Mouse (Mus musculus): Measurements from ENCODE around the gene Recql5. TPM values are rescaled to one million over a fixed set of nuclear protein-coding genes. Genes with fewer than 3 reads are reported as not detected.
A peak's percentile ranks its signal among the peaks of the same experiment; 100 is the strongest.

Recql5 gene
- polyA plus RNA-seq, 1 experiment from 2014 or later, result 8.1 TPM

DNA sequence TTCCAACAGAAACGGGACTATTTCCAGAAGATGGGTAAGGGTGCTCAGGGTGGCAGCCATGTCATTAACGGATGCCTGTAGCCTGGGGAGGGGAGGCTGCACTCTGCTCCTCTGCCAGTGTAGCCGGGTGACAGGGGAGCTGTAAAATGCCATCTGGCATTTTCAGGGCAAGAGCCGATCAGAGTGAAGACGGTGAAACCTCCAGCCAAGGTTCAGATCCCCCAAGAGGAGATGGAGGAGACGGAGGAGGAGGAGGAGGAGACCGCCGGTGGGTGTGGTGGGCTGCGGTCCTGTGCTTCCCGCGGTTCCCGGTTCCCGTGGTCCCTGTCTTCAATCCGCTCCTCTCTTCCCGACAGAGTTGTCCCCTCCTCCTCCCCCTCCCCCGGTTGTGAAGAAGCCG lies 50.0 kb downstream of the Recql5 start:
- no peak overlapping the region for H3K4me3 ChIP-seq (replicated peaks)
- H3K27ac ChIP-seq (replicated peaks), result no peak overlapping the region
- H3K9me3 ChIP-seq (replicated peaks), result no peaks in the 10 kb centered on the region
- H3K36me3 ChIP-seq (replicated peaks), result no peaks in the 10 kb centered on the region
- H3K27me3 ChIP-seq, result peaks cover 25% of the 10 kb centered on the region
- H3K4me2 ChIP-seq, result no peak overlapping the region
- ATAC-seq (ENCODE audit: insufficient read depth), result no peak
- no peak overlapping the region for H3K9ac ChIP-seq
- 36% methylated on average over 17 of the region's 17 CpGs for WGBS (ENCODE audit: insufficient replicate concordance)
- no peaks in the 10 kb centered on the region for H3K4me1 ChIP-seq (replicated peaks)

DNA sequence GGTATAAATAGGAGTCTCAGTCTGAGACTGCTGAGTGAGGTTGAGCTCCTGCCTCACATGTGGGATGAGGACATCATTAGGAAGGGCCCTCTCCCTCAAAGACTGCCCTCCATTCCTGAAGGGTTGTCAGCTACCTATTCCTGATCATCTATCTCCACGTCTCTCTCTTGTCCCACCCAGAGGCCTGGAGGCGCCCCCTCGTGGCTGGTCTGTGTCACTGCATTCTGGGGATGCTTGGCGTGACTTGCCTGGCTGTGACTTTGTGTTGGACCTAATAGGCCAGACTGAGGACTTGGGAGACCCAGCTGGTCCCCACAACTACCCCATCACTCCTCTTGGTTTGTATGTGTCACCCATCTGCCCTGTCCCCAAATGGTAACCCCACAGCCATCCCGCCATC lies 52.3 kb downstream of the Recql5 start:
- ATAC-seq (ENCODE audit: insufficient read depth), result no peak
- Histone ChIP-seq H3K4me2 (no peak overlapping the region), H3K36me3 (replicated peaks) (no peaks in the 10 kb centered on the region), H3K4me1 (replicated peaks) (peaks cover 12% of the 10 kb centered on the region), H3K9me3 (replicated peaks) (no peaks in the 10 kb centered on the region), H3K27ac (replicated peaks) (no peak overlapping the region), H3K9ac (no peak overlapping the region), H3K27me3 (peaks cover 25% of the 10 kb centered on the region), H3K4me3 (replicated peaks) (no peak overlapping the region)
- WGBS (ENCODE audit: insufficient replicate concordance), result 22% methylated on average over 5 of the region's 5 CpGs

DNA sequence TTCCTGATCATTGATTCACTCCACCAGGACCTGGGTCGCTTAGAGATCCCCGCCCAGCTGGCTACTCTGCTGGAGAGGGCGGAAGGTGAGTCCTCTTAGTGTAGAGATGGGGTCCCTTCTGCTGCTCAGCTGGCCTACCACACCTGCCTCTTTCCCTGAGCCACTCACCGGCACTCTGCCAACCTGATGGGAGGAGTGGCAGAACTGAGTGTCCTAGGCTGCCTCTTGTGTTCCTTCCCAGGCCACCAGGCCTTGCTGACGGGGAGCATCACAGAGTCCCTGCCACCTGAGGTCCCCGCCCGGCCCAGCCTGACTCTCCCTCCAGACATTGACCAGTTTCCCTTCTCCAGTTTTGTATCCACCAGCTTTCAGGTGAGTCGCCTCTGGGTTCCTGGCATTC lies 55.2 kb downstream of the Recql5 start:
- Histone ChIP-seq H3K9me3 (replicated peaks) (no peaks in the 10 kb centered on the region), H3K4me3 (replicated peaks) (no peak overlapping the region), H3K4me2 (no peak overlapping the region), H3K4me1 (replicated peaks) (peaks cover 12% of the 10 kb centered on the region), H3K36me3 (replicated peaks) (no peaks in the 10 kb centered on the region), H3K27ac (replicated peaks) (no peak overlapping the region), H3K9ac (no peak overlapping the region), H3K27me3 (peaks cover 11% of the 10 kb centered on the region)
- 72% methylated on average over 8 of the region's 8 CpGs for WGBS (ENCODE audit: insufficient replicate concordance)
- no peak for ATAC-seq (ENCODE audit: insufficient read depth)

DNA sequence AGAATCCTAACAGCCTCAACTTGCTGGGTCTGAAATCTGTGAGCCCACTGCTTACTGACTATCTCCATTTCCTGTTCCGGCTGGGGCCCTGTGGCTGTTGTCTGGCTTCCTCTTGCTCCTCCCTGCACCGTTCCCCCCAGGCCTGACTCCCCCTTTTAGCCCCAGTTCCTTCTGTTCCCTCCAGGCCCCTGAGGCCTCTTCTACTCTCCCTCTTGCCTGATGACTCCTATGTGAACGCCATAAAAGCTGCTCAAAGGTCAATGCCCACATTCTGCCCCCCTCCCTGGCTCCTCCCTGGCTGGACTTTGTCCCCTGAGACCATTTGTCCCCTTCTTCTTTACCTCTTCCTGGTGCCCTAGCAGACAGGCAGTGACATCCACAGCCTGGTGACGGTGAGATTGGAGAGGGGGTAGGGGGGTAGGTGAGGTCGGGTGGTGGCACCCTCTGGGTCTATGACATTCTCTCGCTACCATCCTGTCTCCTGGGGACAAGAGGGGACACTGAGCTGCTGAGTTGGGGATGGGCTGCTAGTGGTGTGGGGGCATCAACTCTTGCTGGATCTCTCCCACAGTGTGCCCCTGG lies 56.0 kb downstream of the Recql5 start:
- WGBS (ENCODE audit: insufficient replicate concordance), result 27% methylated on average over 6 of the region's 6 CpGs
- peaks cover 16% of the 10 kb centered on the region for H3K4me1 ChIP-seq (replicated peaks)
- H3K27ac ChIP-seq (replicated peaks), result no peak overlapping the region
- no peak overlapping the region for H3K9ac ChIP-seq
- H3K36me3 ChIP-seq (replicated peaks), result no peaks in the 10 kb centered on the region
- H3K9me3 ChIP-seq (replicated peaks), result no peaks in the 10 kb centered on the region
- no peak overlapping the region for H3K4me3 ChIP-seq (replicated peaks)
- H3K4me2 ChIP-seq, result no peak overlapping the region
- no peak for ATAC-seq (ENCODE audit: insufficient read depth)
- peaks cover 5% of the 10 kb centered on the region; the same call in 1 of the 2 replicates for H3K27me3 ChIP-seq

DNA sequence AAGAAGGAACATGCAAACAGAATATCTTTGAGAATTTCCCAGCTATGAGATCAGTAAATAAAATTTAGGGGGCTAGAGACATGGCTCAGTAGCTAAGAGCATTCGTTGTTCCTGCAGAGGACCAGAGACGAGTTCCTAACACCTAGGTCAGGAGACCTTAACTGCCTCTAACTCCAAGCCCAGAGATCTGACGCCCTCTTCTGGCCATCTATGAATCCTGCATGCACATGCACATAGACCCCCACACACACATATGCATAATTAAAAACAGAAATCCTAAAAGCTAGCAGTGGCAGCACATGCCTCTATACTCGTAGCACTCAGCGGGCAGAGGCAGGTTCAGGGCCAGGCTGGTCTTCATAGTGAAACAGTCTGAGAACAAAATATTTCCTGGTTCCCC lies 56.8 kb downstream of the Recql5 start:
- no peaks in the 10 kb centered on the region for H3K9me3 ChIP-seq (replicated peaks)
- WGBS (ENCODE audit: insufficient replicate concordance), result 67% methylated on average over 5 of the region's 5 CpGs
- no peak overlapping the region for H3K9ac ChIP-seq
- no peak overlapping the region for H3K4me2 ChIP-seq
- H3K27ac ChIP-seq (replicated peaks), result no peak overlapping the region
- no peak overlapping the region for H3K4me3 ChIP-seq (replicated peaks)
- no peaks in the 10 kb centered on the region for H3K27me3 ChIP-seq
- H3K4me1 ChIP-seq (replicated peaks), result peaks cover 22% of the 10 kb centered on the region
- no peaks in the 10 kb centered on the region for H3K36me3 ChIP-seq (replicated peaks)
- ATAC-seq (ENCODE audit: insufficient read depth), result no peak

DNA sequence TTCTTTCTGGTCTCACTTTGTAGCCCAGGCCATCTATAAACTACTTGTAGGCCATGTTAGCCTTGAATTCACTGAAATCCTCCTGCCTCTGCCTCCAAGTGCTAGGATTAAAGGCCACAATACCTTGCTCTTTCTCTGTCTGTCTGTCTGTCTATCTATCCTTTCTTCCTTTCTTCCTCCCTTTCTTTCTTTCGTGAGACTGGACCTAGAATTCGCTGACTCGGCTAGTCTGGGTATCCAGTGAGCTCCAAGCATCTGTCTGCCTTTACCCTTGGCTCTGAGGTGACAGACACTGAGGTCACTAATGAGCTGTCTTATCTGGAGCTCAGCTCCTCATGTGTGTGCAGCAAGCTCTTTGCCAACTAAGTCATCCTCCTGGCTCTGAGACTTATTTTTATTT lies 57.3 kb downstream of the Recql5 start:
- H3K9me3 ChIP-seq (replicated peaks), result no peaks in the 10 kb centered on the region
- H3K4me2 ChIP-seq, result no peak overlapping the region
- H3K4me3 ChIP-seq (replicated peaks), result no peak overlapping the region
- ATAC-seq (ENCODE audit: insufficient read depth), result no peak
- WGBS (ENCODE audit: insufficient replicate concordance), result 78% methylated on average over 3 of the region's 3 CpGs
- H3K27ac ChIP-seq (replicated peaks), result no peak overlapping the region
- no peaks in the 10 kb centered on the region for H3K36me3 ChIP-seq (replicated peaks)
- no peak overlapping the region for H3K9ac ChIP-seq
- no peaks in the 10 kb centered on the region for H3K27me3 ChIP-seq
- peaks cover 22% of the 10 kb centered on the region for H3K4me1 ChIP-seq (replicated peaks)

DNA sequence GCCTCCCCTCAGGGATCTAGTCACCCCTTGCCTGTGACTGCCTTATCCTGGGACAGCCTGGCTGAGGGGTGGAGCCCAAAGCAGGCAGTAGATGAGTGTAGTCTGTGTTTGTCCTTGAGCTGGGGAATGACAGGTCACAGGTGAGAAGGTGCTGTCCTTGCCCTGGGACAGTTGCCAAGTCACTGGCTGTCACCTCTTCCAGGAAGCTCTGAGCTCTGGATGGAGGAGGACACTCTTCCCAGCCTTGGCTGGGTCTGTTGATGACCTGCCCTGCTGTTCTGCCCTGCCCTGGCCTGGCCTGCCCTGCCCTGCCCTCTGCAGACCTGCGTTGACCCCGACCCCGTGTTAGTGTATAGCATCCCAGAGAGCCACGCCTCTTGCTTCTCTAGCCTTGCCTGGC lies 60.8 kb downstream of the Recql5 start:
- WGBS (ENCODE audit: insufficient replicate concordance), result 47% methylated on average over 4 of the region's 4 CpGs
- peak; percentile 53 for ATAC-seq (ENCODE audit: insufficient read depth)

DNA sequence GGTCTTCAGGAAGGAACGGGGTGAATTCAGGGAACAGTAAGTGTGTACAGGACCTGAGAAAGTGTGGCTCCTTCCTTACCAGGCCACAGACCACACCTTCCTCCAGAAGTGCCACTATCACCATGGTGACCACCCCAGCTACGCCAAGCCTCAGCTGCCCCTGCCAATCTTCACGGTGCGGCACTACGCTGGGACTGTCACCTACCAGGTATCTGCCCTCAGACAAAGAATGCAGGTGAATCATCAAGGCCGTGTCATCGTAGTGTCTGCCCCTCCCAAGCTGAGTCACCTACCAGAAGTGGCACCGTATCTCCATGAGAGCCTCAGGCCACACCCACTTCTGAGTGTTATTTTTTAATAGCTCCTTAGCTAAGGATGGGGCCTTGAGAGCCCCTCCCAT lies 63.9 kb downstream of the Recql5 start:
- ATAC-seq (ENCODE audit: insufficient read depth), result 0 out of 2 replicates have a peak, but pooled peaks have one; percentile 18
- H3K4me2 ChIP-seq, result peak overlapping the region; percentile 13; the same call in 1 of the 2 replicates
- H3K9me3 ChIP-seq (replicated peaks), result no peaks in the 10 kb centered on the region
- H3K4me1 ChIP-seq (replicated peaks), result peaks cover 23% of the 10 kb centered on the region
- WGBS (ENCODE audit: insufficient replicate concordance), result 28% methylated on average over 8 of the region's 8 CpGs
- H3K9ac ChIP-seq, result no peak overlapping the region
- no peak overlapping the region for H3K4me3 ChIP-seq (replicated peaks)
- H3K36me3 ChIP-seq (replicated peaks), result no peaks in the 10 kb centered on the region
- peaks cover 23% of the 10 kb centered on the region for H3K27me3 ChIP-seq
- 0 out of 2 replicates have a peak overlapping the region, but pooled peaks have one; percentile 9 for H3K27ac ChIP-seq (replicated peaks)

More for the DNA sequence above, 60.8 kb downstream of the Recql5 start:
- Histone ChIP-seq H3K4me3 (replicated peaks) (no peak overlapping the region), H3K36me3 (replicated peaks) (no peaks in the 10 kb centered on the region), H3K9ac (no peak overlapping the region), H3K4me2 (no peak overlapping the region), H3K27me3 (peaks cover 6% of the 10 kb centered on the region; the same call in 1 of the 2 replicates), H3K9me3 (replicated peaks) (no peaks in the 10 kb centered on the region), H3K4me1 (replicated peaks) (peaks cover 31% of the 10 kb centered on the region), H3K27ac (replicated peaks) (no peak overlapping the region)

DNA sequence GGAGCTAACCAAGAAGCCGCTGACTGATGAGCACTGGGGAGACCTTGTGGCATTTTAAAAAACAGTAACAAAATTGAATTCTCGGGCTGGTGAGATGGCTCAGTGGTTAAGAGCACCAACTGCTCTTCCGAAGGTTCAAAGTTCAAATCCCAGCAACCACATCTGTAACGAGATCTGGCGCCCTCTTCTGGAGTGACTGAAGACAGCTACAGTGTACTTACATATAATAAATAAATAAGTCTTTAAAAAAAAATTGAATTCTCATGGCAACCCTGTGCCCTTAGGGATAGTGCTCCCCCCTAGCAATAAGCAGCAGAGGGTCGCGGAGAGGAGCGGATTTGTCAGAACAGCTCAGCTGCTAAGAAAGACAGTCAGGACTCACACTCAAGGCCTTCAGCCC lies 69.4 kb downstream of the Recql5 start:
- peaks cover 68% of the 10 kb centered on the region for H3K27me3 ChIP-seq
- H3K27ac ChIP-seq (replicated peaks), result no peak overlapping the region
- H3K4me3 ChIP-seq (replicated peaks), result no peak overlapping the region
- WGBS (ENCODE audit: insufficient replicate concordance), result 65% methylated on average over 8 of the region's 8 CpGs
- H3K4me2 ChIP-seq, result no peak overlapping the region
- H3K36me3 ChIP-seq (replicated peaks), result no peaks in the 10 kb centered on the region
- no peak for ATAC-seq (ENCODE audit: insufficient read depth)
- no peaks in the 10 kb centered on the region for H3K9me3 ChIP-seq (replicated peaks)
- peaks cover 12% of the 10 kb centered on the region for H3K4me1 ChIP-seq (replicated peaks)
- H3K9ac ChIP-seq, result no peak overlapping the region

DNA sequence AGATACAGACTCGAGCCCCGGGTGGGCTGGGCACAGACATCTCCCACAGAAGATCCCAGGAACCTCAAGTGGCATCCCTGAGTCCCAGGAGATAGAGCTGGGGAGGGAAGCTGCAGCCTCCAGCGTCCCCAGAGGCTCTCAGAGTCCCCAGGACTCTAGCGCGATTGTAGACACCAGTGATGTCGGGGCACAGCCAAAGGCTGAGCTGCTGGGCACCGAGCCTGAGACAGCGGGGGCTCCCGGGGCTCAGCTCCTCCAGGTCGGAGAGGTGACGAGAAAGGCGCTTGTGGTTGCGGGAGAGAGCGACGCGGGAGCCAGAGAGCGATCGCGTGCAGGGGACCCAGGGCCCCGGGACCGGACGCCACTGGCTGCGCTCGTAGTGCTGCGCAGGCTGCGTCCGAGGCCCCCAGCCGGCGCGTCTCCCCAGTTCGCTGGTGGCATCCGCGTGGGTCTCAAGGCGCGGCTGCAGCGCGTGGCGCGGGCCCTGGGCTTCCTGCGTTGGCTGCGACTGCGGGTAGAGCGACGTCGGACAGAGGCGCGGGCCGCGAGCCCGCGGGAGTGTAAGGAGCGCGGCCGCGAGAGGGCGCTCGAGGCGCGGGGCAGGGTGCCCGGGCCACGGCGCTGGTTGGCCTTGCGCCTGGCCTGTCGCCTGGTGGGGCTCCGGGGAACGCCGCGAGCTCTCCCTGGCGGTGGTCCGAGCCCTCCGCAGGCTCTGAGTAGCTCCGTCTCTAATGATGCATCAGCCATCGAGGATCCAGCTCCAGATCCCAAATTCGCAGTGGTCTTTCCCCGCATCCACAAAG lies 73.9 kb downstream of the Recql5 start:
- peak; percentile 75 for ATAC-seq (ENCODE audit: insufficient read depth)
- Histone ChIP-seq H3K4me3 (replicated peaks) (peak overlapping the region; percentile 46), H3K4me2 (peak overlapping the region; percentile 73), H3K9ac (peak overlapping the region; percentile 23; the same call in 1 of the 2 replicates), H3K27ac (replicated peaks) (no peak overlapping the region), H3K27me3 (peaks cover 76% of the 10 kb centered on the region), H3K4me1 (replicated peaks) (peaks cover 17% of the 10 kb centered on the region), H3K9me3 (replicated peaks) (no peaks in the 10 kb centered on the region), H3K36me3 (replicated peaks) (0 out of 2 replicates have a peak, but pooled peaks cover 15% of the 10 kb centered on the region)
- WGBS (ENCODE audit: insufficient replicate concordance), result 2% methylated on average over 75 of the region's 75 CpGs

DNA sequence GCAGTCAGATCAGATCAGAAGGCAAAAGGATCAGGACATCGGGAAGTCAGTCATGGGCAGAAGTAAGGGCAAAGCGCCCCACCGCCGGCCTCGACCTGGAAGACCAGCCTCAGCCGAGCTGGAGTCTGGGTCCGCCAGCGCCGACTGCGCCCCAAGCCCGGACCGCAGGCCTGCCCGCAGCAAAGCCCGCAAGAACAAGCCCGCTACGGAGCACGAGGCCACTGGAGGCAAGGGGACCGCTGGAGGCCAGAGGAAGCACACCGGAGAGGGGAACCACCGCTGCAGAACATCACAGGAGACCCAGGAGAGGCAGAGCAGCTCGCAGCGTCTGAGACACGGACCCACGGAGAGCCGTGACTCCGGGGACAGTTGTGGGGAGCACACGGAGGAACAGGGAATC lies 74.9 kb downstream of the Recql5 start, which contains the start of gene Myo15b:
Myo15b (plus strand) TSS at position 53 of the 400 bp plus-strand sequence.
- Histone ChIP-seq H3K9me3 (replicated peaks) (no peaks in the 10 kb centered on the region), H3K4me3 (replicated peaks) (peak within 1 kb of the TSS; percentile 46), H3K4me1 (replicated peaks) (peaks cover 17% of the 10 kb centered on the region), H3K9ac (0 out of 2 replicates have a peak within 1 kb of the TSS, but pooled peaks have one; percentile 23), H3K27me3 (peaks cover 75% of the 10 kb centered on the region), H3K4me2 (peak within 1 kb of the TSS; percentile 73), H3K36me3 (replicated peaks) (0 out of 2 replicates have a peak, but pooled peaks cover 22% of the 10 kb centered on the region), H3K27ac (replicated peaks) (no peak within 1 kb of the TSS)
- WGBS (ENCODE audit: insufficient replicate concordance), result 12% methylated on average over 27 of the region's 27 CpGs
- ATAC-seq (ENCODE audit: insufficient read depth), result no peak

All from liver, embryonic 15.5 days (tissue).